Mouse (Mus musculus) gastrocnemius, adult 2 months (tissue): ENCODE data around the gene Hyal2. TPM values are rescaled to one million over a fixed set of nuclear protein-coding genes. Genes with fewer than 3 reads are reported as not detected.

Source experiments
- DNase-seq: peaks from one replicate; pipeline ENCODE4 v3.0.0; 2022
- H3K27ac ChIP-seq: fragments of 200-600 bp; 2 replicates; pipeline ENCODE4 v1.8.1; 2022; ENCODE audit warnings: mild to moderate bottlenecking
- H3K4me3 ChIP-seq: fragments of 200-600 bp; 2 replicates; pipeline ENCODE4 v1.8.1; 2022; ENCODE audit warnings: mild to moderate bottlenecking, moderate library complexity
- CTCF ChIP-seq: fragments of 200-600 bp; IDR thresholded peaks from 2 replicates; pipeline ENCODE4 v1.8.1; 2022; ENCODE audit warnings: antibody characterized with exemption, mild to moderate bottlenecking, moderate library complexity
- intact Hi-C: fragments of 180-260 bp; cut with DNase I; formaldehyde crosslinking; loops from one replicate; pipeline ENCODE4 v1.15.1; 2025
- total RNA-seq, 2 experiments: library from RNA; stranded (reverse); gene quantifications; 2 replicates each; pipeline ENCODE4 v1.2.3; 2021

Hyal2 gene
- total RNA-seq, 2 experiments from 2014 or later = 11.3 to 19.9 TPM

- intact Hi-C loops = no loop called here
These were observed 27.3 kb upstream of the Hyal2 start for GRCm38 (mm10) chr9:107540420-107540819.

GRCm38 (mm10) chr9:107541005-107541404 lies 26.7 kb upstream of the Hyal2 start:
- no peak for TF ChIP-seq CTCF
- Histone ChIP-seq H3K4me3 (peak overlapping the region; percentile 88), H3K27ac (no peak overlapping the region; the same call in 1 of the 2 replicates)
- intact Hi-C loops = no loop called here
- DNase-seq = no peak

More at GRCm38 (mm10) chr9:107540420-107540819, 27.3 kb upstream of the Hyal2 start:
- Histone ChIP-seq H3K27ac (no peak overlapping the region), H3K4me3 (no peak overlapping the region)
- no peak for TF ChIP-seq CTCF
- no peak for DNase-seq

DNA sequence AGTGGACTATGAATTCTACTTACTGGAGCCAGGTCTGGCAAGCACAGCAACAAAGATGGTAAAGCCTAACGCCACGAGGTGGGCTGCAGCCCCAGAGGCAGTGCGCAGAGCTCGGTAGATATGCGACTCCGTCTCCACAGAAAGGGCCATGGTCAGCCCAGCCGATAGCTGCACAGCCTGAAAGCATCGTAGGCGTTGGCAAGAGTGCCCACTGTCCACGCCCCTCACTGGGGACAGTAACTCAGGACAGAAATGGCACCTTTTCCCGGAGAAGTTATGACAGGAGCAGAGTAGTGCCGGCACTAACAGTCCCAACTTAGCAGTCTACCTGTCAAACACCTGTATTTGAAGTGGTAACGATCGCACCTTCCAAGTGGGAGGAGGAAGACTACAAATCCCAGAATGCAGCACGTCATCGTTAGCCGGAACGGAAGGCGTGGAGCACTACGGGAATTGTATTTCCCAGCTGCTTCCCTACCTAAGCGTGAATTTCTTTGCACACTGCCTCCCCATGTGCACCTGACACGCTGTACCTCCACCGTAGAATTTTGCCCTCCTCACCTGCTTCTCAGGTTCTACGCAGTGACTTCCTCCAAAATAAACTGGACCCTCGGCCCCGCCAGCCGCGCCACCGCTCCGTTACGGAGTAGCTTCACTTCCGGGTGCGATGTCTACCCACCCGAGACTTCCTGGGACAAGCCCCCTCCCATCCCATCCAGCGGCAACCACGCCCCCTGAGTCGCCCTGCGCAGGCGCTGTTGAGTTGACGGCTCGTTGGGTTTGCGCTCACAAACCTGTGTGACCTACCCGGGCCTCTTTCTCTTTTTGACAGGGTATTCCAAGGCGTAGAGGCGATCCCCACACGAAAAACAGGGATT lies 26.0 kb upstream of the Hyal2 start, which contains the start of the genes Cyb561d2 and Nprl2:
Cyb561d2 (minus strand) TSS at position 720 of the 878 bp plus-strand sequence.
Nprl2 (plus strand) TSS at position 753 of the 878 bp plus-strand sequence.
- peak within 1 kb of the TSS; percentile 88 for H3K4me3 ChIP-seq
- intact Hi-C loops = no loop called here
- DNase-seq = peak; percentile 96
- no peak for TF ChIP-seq CTCF
- peak within 1 kb of the TSS; percentile 95 for H3K27ac ChIP-seq

DNA sequence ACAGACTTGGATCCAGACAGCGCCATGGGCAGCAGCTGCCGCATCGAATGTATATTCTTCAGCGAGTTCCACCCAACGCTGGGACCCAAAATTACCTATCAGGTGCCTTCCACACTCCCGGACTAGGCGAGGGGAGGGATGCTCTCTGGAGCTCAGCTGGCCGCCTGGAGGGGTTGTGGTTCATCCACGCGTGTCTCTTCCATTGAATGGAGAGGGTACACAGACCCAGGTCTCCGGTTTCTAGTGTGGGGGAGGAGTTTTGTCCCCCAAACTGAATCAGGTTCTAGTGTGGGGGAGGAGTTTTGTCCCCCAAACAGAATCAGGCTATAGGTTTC lies 25.4 kb upstream of the Hyal2 start:
- no peak for DNase-seq
- no peak for TF ChIP-seq CTCF
- intact Hi-C loops = no loop called here
- Histone ChIP-seq H3K4me3 (peak overlapping the region; percentile 88), H3K27ac (peak overlapping the region; percentile 95)

DNA sequence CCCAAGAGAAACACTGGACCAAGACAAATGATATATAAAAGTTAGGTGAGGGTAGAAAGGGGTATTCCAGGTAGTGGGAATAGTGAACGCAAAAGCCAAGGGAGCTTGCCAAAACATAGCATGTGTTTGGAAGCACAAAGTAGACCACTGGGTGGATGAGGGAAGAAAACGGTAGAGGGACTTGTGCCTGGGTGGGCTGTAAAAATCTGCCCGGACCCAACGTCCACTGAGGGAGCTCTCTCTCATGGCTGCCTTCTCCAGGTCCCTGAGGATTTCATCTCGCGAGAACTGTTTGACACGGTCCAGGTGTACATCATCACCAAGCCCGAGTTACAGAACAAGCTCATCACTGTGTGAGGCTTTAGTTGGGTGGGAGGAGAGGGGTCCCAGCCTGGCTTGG lies 25.0 kb upstream of the Hyal2 start:
- no peak for TF ChIP-seq CTCF
- intact Hi-C loops = no loop called here
- Histone ChIP-seq H3K4me3 (peak overlapping the region; percentile 88), H3K27ac (peak overlapping the region; percentile 95)
- DNase-seq = no peak

- no peak for TF ChIP-seq CTCF
- no peak overlapping the region for H3K4me3 ChIP-seq
- intact Hi-C loops = no loop called here
These were observed 24.4 kb upstream of the Hyal2 start for GRCm38 (mm10) chr9:107543299-107543698.

GRCm38 (mm10) chr9:107544196-107544700 lies 23.5 kb upstream of the Hyal2 start:
- intact Hi-C loops = no loop called here
- Histone ChIP-seq H3K27ac (no peak overlapping the region), H3K4me3 (no peak overlapping the region)
- no peak for DNase-seq
- no peak for TF ChIP-seq CTCF

More at GRCm38 (mm10) chr9:107543299-107543698, 24.4 kb upstream of the Hyal2 start:
- no peak for DNase-seq
- H3K27ac ChIP-seq = no peak overlapping the region

GRCm38 (mm10) chr9:107544729-107545128 lies 23.0 kb upstream of the Hyal2 start:
- no peak for TF ChIP-seq CTCF
- Histone ChIP-seq H3K27ac (no peak overlapping the region), H3K4me3 (no peak overlapping the region)
- no peak for DNase-seq
- intact Hi-C loops = no loop called here

- DNase-seq = no peak
- no peak for TF ChIP-seq CTCF
- H3K4me3 ChIP-seq = no peak overlapping the region
- intact Hi-C loops = no loop called here
- H3K27ac ChIP-seq = 0 out of 2 replicates have a peak overlapping the region, but pooled peaks have one; percentile 9
These were observed 22.5 kb upstream of the Hyal2 start for GRCm38 (mm10) chr9:107545199-107545598.

- no peak overlapping the region for H3K4me3 ChIP-seq
- DNase-seq = peak; percentile 77
- intact Hi-C loops = no loop called here
These were observed 22.1 kb upstream of the Hyal2 start for GRCm38 (mm10) chr9:107545602-107546001.

DNA sequence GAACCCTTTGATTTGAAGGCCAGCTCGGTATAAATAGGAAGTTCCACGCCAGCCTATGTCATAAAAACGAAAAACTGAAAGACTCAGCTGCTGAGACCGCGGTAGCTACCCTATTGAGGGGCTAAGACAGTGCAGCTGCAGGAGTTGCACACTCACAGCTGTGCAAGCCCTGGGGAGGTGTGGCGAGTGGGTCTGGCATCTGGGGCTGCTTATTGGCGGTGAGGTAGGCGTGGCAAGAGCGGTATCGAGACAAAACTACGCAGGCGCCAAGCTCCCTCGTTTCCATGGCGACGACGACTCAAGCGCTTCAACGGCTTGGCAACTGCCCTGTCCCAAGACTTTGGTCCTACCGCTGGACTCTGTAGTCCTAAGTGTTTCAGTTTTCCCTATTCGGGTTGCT lies 20.7 kb upstream of the Hyal2 start, which contains the start of gene Zmynd10:
Zmynd10 (plus strand) TSS at position 273 of the 400 bp plus-strand sequence.
- peak within 1 kb of the TSS; percentile 21; the same call in 1 of the 2 replicates for H3K27ac ChIP-seq
- intact Hi-C loops = no loop called here
- H3K4me3 ChIP-seq = peak within 1 kb of the TSS; percentile 46
- TF ChIP-seq CTCF = no peak
- DNase-seq = peak; percentile 87

More at GRCm38 (mm10) chr9:107545602-107546001, 22.1 kb upstream of the Hyal2 start:
- peak; percentile 97 for TF ChIP-seq CTCF
- H3K27ac ChIP-seq = 0 out of 2 replicates have a peak overlapping the region, but pooled peaks have one; percentile 9

DNA sequence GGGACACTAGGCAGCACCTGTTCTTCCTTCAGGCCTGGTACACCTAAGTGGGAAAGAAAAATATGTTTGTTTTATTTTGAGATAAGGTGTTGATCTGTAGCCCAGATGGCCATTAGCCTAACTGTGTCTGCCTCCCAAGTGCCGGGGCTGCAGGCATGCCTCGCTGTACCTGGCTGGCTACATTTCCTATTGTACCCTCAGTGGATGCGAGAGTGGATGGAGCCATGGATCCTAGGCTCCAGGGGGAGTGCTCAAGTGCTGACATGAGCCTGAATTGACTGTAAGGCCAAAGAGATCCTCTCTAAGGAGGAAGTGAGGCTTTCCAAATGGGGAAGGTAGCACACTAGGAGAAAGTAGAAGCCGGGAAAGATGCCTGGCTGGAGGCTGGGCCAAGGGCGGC lies 19.8 kb upstream of the Hyal2 start:
- no peak for TF ChIP-seq CTCF
- intact Hi-C loops = no loop called here
- DNase-seq = no peak
- H3K27ac ChIP-seq = no peak overlapping the region
- H3K4me3 ChIP-seq = no peak overlapping the region

GRCm38 (mm10) chr9:107548820-107549219 lies 18.9 kb upstream of the Hyal2 start:
- TF ChIP-seq CTCF = no peak
- DNase-seq = no peak
- H3K4me3 ChIP-seq = no peak overlapping the region
- intact Hi-C loops = no loop called here
- no peak overlapping the region for H3K27ac ChIP-seq
